Mouse (Mus musculus) bone marrow macrophage, adult 2 months (primary cell): ENCODE results near the gene 7530416G11Rik.

Source experiments
- CTCF ChIP-seq: IDR thresholded peaks from 2 replicates; pipeline ENCODE4 v1.5.1; 2012; ENCODE audit warnings: low read depth, mild to moderate bottlenecking, low read length, moderate library complexity
- POLR2A ChIP-seq: IDR thresholded peaks from 2 replicates; pipeline ENCODE4 v1.6.1; 2012; ENCODE audit warnings: mild to moderate bottlenecking, low read depth, low read length, borderline replicate concordance

DNA sequence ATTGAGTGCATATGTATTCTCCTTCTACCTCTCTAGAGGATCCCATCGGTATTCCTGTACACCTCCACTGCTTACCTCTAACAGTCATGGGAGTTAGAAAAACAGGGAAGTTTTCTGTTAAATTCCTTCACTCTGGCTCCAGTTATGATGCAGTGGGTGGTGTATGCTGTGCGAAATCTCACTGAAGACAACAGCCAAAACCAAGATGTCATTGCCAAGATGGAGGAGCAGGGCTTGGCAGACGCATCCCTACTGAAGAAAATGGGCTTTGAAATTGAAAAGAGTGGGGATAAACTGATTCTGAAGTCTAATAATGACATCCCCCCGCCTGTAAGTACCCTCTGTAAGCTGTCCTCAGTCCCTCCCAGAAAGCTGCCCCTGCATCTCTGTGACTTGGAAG, 40.9 kb downstream of the 7530416G11Rik start:
- TF ChIP-seq CTCF (no peak), POLR2A (no peak)
